15 mouse cellular contexts compared by ENCODE assay signal in genomic region chr10:10449067-10449466, GRCm38 (mm10). TPM values are rescaled to one million over a fixed set of nuclear protein-coding genes. Genes with fewer than 3 reads are reported as not detected.
A peak's percentile ranks its signal among the peaks of the same experiment; 100 is the strongest.
DNase-seq lines count a peak whose midpoint lies in the region; ATAC-seq and TF ChIP-seq lines count a peak whose summit lies in the region.
"Had no signal": no experiment of that assay in that cellular context is flagged by ENCODE, and none has a peak within 500 bp of the region (broad histone marks: within the 10 kb centered on the region; RNA-seq: fewer than 3 reads in every experiment).

No protein-coding gene starts in this region.

- TF ChIP-seq CTCF in forebrain, postnatal 0 days (IDR thresholded peaks at IDR 0.05; ENCODE audit: low read depth) = no peak

- H3K9me3 ChIP-seq in heart, embryonic 11.5 days (replicated peaks; ENCODE audit: control insufficient read depth, low read length) = no peaks in the 10 kb centered on the region
- no peaks in the 10 kb centered on the region for H3K9me3 ChIP-seq in forebrain, postnatal 0 days (ENCODE audit: low read length)
- H3K9me3 ChIP-seq: heart, embryonic 10.5 days; midbrain, embryonic 15.5 days had no signal

- H3K27me3 ChIP-seq in heart, embryonic 11.5 days (ENCODE audit: control insufficient read depth, insufficient read depth, low read length) = no peaks in the 10 kb centered on the region
- H3K27me3 ChIP-seq in forebrain, postnatal 0 days (ENCODE audit: insufficient read depth, low read length) = no peaks in the 10 kb centered on the region
- H3K27me3 ChIP-seq: midbrain, embryonic 15.5 days had no signal

- H3K4me3 ChIP-seq in heart, embryonic 11.5 days (ENCODE audit: low read depth, low read length) = no peak overlapping the region
- H3K4me3 ChIP-seq in forebrain, postnatal 0 days (ENCODE audit: low read depth, low read length) = no peak overlapping the region
- H3K4me3 ChIP-seq: heart, embryonic 10.5 days; midbrain, embryonic 15.5 days had no signal

- no peak overlapping the region for H3K9ac ChIP-seq in heart, embryonic 11.5 days (ENCODE audit: low read depth, low read length)
- no peak overlapping the region for H3K9ac ChIP-seq in forebrain, postnatal 0 days
- H3K9ac ChIP-seq: midbrain, embryonic 15.5 days had no signal

- 82% methylated on average over 3 of the region's 3 CpGs for WGBS in heart, embryonic 11.5 days (ENCODE audit: insufficient replicate concordance)
- 78% methylated on average over 3 of the region's 3 CpGs for WGBS in forebrain, postnatal 0 days

- DNase-seq in adrenal gland, adult 8-10 months = peak; percentile 25
- no peak for DNase-seq in adrenal gland, postnatal 4 days (ENCODE audit: low spot score in 2 of 2)
- DNase-seq in adipocyte (ENCODE audit: low spot score) = peak; percentile 84
- DNase-seq in forebrain, postnatal 0 days = no peak
- DNase-seq in thymus, adult 18-20 months = no peak
- DNase-seq: cerebellum, adult 9-11 months; kidney, postnatal 25 days; retina, postnatal 1 day had no signal

- no peak overlapping the region for H3K27ac ChIP-seq in heart, embryonic 11.5 days (ENCODE audit: low read depth, low read length)
- no peak overlapping the region for H3K27ac ChIP-seq in forebrain, postnatal 0 days (ENCODE audit: low read depth, low read length)
- H3K27ac ChIP-seq: heart, embryonic 10.5 days; midbrain, embryonic 15.5 days had no signal

- no peaks in the 10 kb centered on the region for H3K4me1 ChIP-seq in heart, embryonic 11.5 days (ENCODE audit: control insufficient read depth, insufficient read depth, low read length)
- no peaks in the 10 kb centered on the region for H3K4me1 ChIP-seq in forebrain, postnatal 0 days (ENCODE audit: insufficient read depth)
- H3K4me1 ChIP-seq: heart, embryonic 10.5 days; midbrain, embryonic 15.5 days had no signal

- ATAC-seq in granulocyte monocyte progenitor cell, adult 5-6 weeks (replicated peaks; ENCODE audit: poor library complexity, severe bottlenecking) = peak; percentile 100
- peak; percentile 100 for ATAC-seq in megakaryocyte, adult 5-6 weeks (ENCODE audit: poor library complexity, severe bottlenecking)
- no peak for ATAC-seq in heart, embryonic 11.5 days (replicated peaks; ENCODE audit: insufficient number of reproducible peaks, low FRiP score, low TSS enrichment)
- no peak for ATAC-seq in forebrain, postnatal 0 days
- ATAC-seq: midbrain, embryonic 15.5 days had no signal

- no peak overlapping the region for H3K4me2 ChIP-seq in heart, embryonic 11.5 days
- no peak overlapping the region for H3K4me2 ChIP-seq in forebrain, postnatal 0 days (ENCODE audit: low read depth)
- H3K4me2 ChIP-seq: midbrain, embryonic 15.5 days had no signal

- no peaks in the 10 kb centered on the region for H3K36me3 ChIP-seq in heart, embryonic 11.5 days (ENCODE audit: control insufficient read depth, insufficient read depth, low read length)
- H3K36me3 ChIP-seq in forebrain, postnatal 0 days (ENCODE audit: insufficient read depth) = no peaks in the 10 kb centered on the region
- H3K36me3 ChIP-seq: heart, embryonic 10.5 days; midbrain, embryonic 15.5 days had no signal

RNA-seq across cellular contexts. Expression of gene Adgb, which starts 23.1 kb away (rescaled TPM):
- 1 to 10 TPM in 2 of 4 experiments, under 1 TPM in 2; 0.52 to 1.8 (median 1.0) TPM for total RNA-seq in adrenal gland, adult 8-10 months (2022)
- total RNA-seq in adrenal gland, postnatal 4 days (2021) = 1 to 10 TPM in 1 of 2 experiments, under 1 TPM in 1; 0.59 to 1.0 TPM
- 1.7 and 2.9 TPM in 2 replicates for total RNA-seq in granulocyte monocyte progenitor cell, adult 5-6 weeks (2014; fragmentation: Nextera tagmentation)
- total RNA-seq in granulocyte monocyte progenitor cell, adult 5-6 weeks (2017) = 0.21 and 2.0 TPM in 2 replicates
- total RNA-seq in megakaryocyte, adult 5-6 weeks (2015) = 0.27 and 1.4 TPM in 2 replicates
- total RNA-seq in megakaryocyte, adult 5-6 weeks (2017) = 0.40 and 0.53 TPM in 2 replicates
- 0.14 and 0.24 TPM in 2 replicates for polyA plus RNA-seq in heart, embryonic 11.5 days (2014; fragmentation: Nextera tagmentation; extraction: Ambion mirVana)
- total RNA-seq in forebrain, postnatal 0 days (2014; rRNA removed) = 0.62 and 0.95 TPM in 2 replicates
- 0.16 and 0.30 TPM in 2 replicates for polyA plus RNA-seq in forebrain, postnatal 0 days (2015; fragmentation: Nextera tagmentation; extraction: Ambion mirVana)
- total RNA-seq: ES-E14 had no signal
- polyA plus RNA-seq: C2C12 had no signal

Comparison
In these comparisons a context has a peak if more than half of its experiments do, and no peak if none do; other contexts are left out.
1. DNase-seq: peak in adrenal gland, adult 8-10 months (single experiment) and adipocyte (single experiment); none in adrenal gland, postnatal 4 days (0 of 2), forebrain, postnatal 0 days (single experiment) and thymus, adult 18-20 months (0 of 2).
2. ATAC-seq: peak in granulocyte monocyte progenitor cell, adult 5-6 weeks (single experiment) and megakaryocyte, adult 5-6 weeks (single experiment); none in heart, embryonic 11.5 days (single experiment) and forebrain, postnatal 0 days (single experiment).